Mouse (Mus musculus) hindbrain, embryonic 11.5 days (tissue): ENCODE measurements around the gene Krt88. TPM values are rescaled to one million over a fixed set of nuclear protein-coding genes. Genes with fewer than 3 reads are reported as not detected.

Experiments
- ATAC-seq: fragments of 200-750 bp; cut with Nextera tagmentation; 2 replicates; pipeline ENCODE4 v1.8.0; 2017; ENCODE audit warnings: mild to moderate bottlenecking, moderate TSS enrichment, moderate library complexity; ENCODE audit not compliant: low FRiP score
- DNase-seq: peaks from one replicate; pipeline ENCODE4 v3.0.0-alpha.2; 2015; ENCODE audit warnings: low spot score
- H3K27ac ChIP-seq: fragments of 300-500 bp; sonication (generic); 2 replicates; pipeline ENCODE4 v1.5.1; 2014; ENCODE audit warnings: mild to moderate bottlenecking, low read depth, low read length
- H3K27me3 ChIP-seq: fragments of 300-500 bp; sonication (generic); 2 replicates; pipeline ENCODE4 v1.6.1; 2014; ENCODE audit warnings: mild to moderate bottlenecking, low read length, moderate library complexity, mixed read lengths; ENCODE audit not compliant: control insufficient read depth, insufficient read depth
- H3K36me3 ChIP-seq: fragments of 300-500 bp; sonication (generic); 2 replicates; pipeline ENCODE4 v1.6.1; 2014; ENCODE audit warnings: mild to moderate bottlenecking, low read length, moderate library complexity, mixed read lengths; ENCODE audit not compliant: control insufficient read depth, insufficient read depth
- H3K4me1 ChIP-seq: fragments of 300-500 bp; sonication (generic); replicated peaks from 2 replicates; pipeline ENCODE4 v1.6.1; 2014; ENCODE audit warnings: low read length, mixed read lengths; ENCODE audit not compliant: control insufficient read depth, insufficient read depth
- H3K4me2 ChIP-seq: fragments of 300-500 bp; sonication (generic); replicated peaks from 2 replicates; pipeline ENCODE4 v1.6.1; 2014; ENCODE audit warnings: mild to moderate bottlenecking, low read depth, low read length
- H3K4me3 ChIP-seq: fragments of 300-500 bp; sonication (generic); 2 replicates; pipeline ENCODE4 v1.5.1; 2014; ENCODE audit warnings: low read depth, low read length
- H3K9ac ChIP-seq: fragments of 300-500 bp; sonication (generic); 2 replicates; pipeline ENCODE4 v1.6.1; 2014; ENCODE audit warnings: low read depth, low read length
- H3K9me3 ChIP-seq: fragments of 300-500 bp; sonication (generic); 2 replicates; pipeline ENCODE4 v1.6.1; 2016; ENCODE audit warnings: low read length; ENCODE audit not compliant: control insufficient read depth
- WGBS: fragments of 180-500 bp; shearing (Covaris S2); extraction: QIAGEN DNeasy Blood & Tissue Kit; methylation state at CpG from one replicate; pipeline ENCODE4 v1.1.7; 2014; 5-methylcytosine and 5-hydroxymethylcytosine counted together
- polyA plus RNA-seq: library from polyadenylated mRNA; unstranded; fragments of >200 nt; fragmentation: Nextera tagmentation; extraction: Ambion mirVana; gene quantifications from 2 replicates; pipeline ENCODE4 v1.2.1, GENCODE M21; 2014

Gene Krt88
- not detected in 2 replicates for polyA plus RNA-seq

GRCm38 (mm10) chr15:101447444-101447843 is at the start of gene Krt88:
TSS of gene Krt88 (plus strand) at chr15:101447744.
- no peaks in the 10 kb centered on the region for H3K27me3 ChIP-seq
- no peak within 1 kb of the TSS for H3K4me2 ChIP-seq
- no peaks in the 10 kb centered on the region for H3K9me3 ChIP-seq
- ATAC-seq (no peak), DNase-seq (no peak)
- H3K27ac ChIP-seq = no peak within 1 kb of the TSS
- H3K9ac ChIP-seq = no peak within 1 kb of the TSS
- H3K4me1 ChIP-seq = no peaks in the 10 kb centered on the region
- WGBS = 70% methylated on average over 2 of the region's 2 CpGs
- H3K4me3 ChIP-seq = no peak within 1 kb of the TSS
- no peaks in the 10 kb centered on the region for H3K36me3 ChIP-seq

- no peak for ATAC-seq
- H3K4me2 ChIP-seq = no peak overlapping the region
- H3K9me3 ChIP-seq = no peaks in the 10 kb centered on the region
- no peak overlapping the region for H3K9ac ChIP-seq
- no peaks in the 10 kb centered on the region for H3K27me3 ChIP-seq
- H3K4me1 ChIP-seq = no peaks in the 10 kb centered on the region
- no peak overlapping the region for H3K4me3 ChIP-seq
- DNase-seq = no peak
- WGBS = 84% methylated on average over 8 of the region's 8 CpGs
- no peaks in the 10 kb centered on the region for H3K36me3 ChIP-seq
- H3K27ac ChIP-seq = no peak overlapping the region
Measured at GRCm38 (mm10) chr15:101398269-101398668, 49.3 kb upstream of the Krt88 start.

GRCm38 (mm10) chr15:101410775-101411174 is 36.8 kb upstream of the Krt88 start, which contains the start of gene Krt7:
TSS of gene Krt7 (plus strand) at chr15:101411043.
- H3K27me3 ChIP-seq = peaks cover 12% of the 10 kb centered on the region
- H3K27ac ChIP-seq = no peak within 1 kb of the TSS
- DNase-seq (no peak), ATAC-seq (no peak)
- 52% methylated on average over 2 of the region's 2 CpGs for WGBS
- no peak within 1 kb of the TSS for H3K9ac ChIP-seq
- H3K4me2 ChIP-seq = no peak within 1 kb of the TSS
- no peaks in the 10 kb centered on the region for H3K4me1 ChIP-seq
- H3K4me3 ChIP-seq = no peak within 1 kb of the TSS
- H3K9me3 ChIP-seq = no peaks in the 10 kb centered on the region
- no peaks in the 10 kb centered on the region for H3K36me3 ChIP-seq

- 20% methylated on average over 31 of the region's 31 CpGs for WGBS
- no peaks in the 10 kb centered on the region for H3K36me3 ChIP-seq
- no peaks in the 10 kb centered on the region for H3K9me3 ChIP-seq
- peaks cover 12% of the 10 kb centered on the region for H3K27me3 ChIP-seq
- no peak overlapping the region for H3K4me3 ChIP-seq
- H3K4me1 ChIP-seq = no peaks in the 10 kb centered on the region
- H3K4me2 ChIP-seq = no peak overlapping the region
- H3K9ac ChIP-seq = no peak overlapping the region
- no peak for ATAC-seq
- H3K27ac ChIP-seq = no peak overlapping the region
- no peak for DNase-seq
Measured at GRCm38 (mm10) chr15:101412188-101412587, 35.4 kb upstream of the Krt88 start.

GRCm38 (mm10) chr15:101413916-101414635 is 33.5 kb upstream of the Krt88 start:
- Histone ChIP-seq H3K27ac (no peak overlapping the region), H3K4me2 (no peak overlapping the region), H3K4me3 (no peak overlapping the region), H3K9ac (no peak overlapping the region), H3K4me1 (no peaks in the 10 kb centered on the region), H3K36me3 (no peaks in the 10 kb centered on the region), H3K9me3 (no peaks in the 10 kb centered on the region), H3K27me3 (peaks cover 12% of the 10 kb centered on the region)
- 53% methylated on average over 7 of the region's 7 CpGs for WGBS
- DNase-seq (no peak), ATAC-seq (no peak)

GRCm38 (mm10) chr15:101414807-101415565 is 32.6 kb upstream of the Krt88 start:
- H3K36me3 ChIP-seq = no peaks in the 10 kb centered on the region
- no peak overlapping the region for H3K4me2 ChIP-seq
- no peaks in the 10 kb centered on the region for H3K4me1 ChIP-seq
- peaks cover 12% of the 10 kb centered on the region for H3K27me3 ChIP-seq
- H3K27ac ChIP-seq = no peak overlapping the region
- ATAC-seq (no peak), DNase-seq (no peak)
- H3K4me3 ChIP-seq = no peak overlapping the region
- WGBS = 49% methylated on average over 11 of the region's 11 CpGs
- H3K9ac ChIP-seq = no peak overlapping the region
- no peaks in the 10 kb centered on the region for H3K9me3 ChIP-seq

- no peak overlapping the region for H3K4me2 ChIP-seq
- no peak overlapping the region for H3K4me3 ChIP-seq
- no peak overlapping the region for H3K27ac ChIP-seq
- H3K36me3 ChIP-seq = no peaks in the 10 kb centered on the region
- no peak for ATAC-seq
- no peak overlapping the region for H3K9ac ChIP-seq
- no peaks in the 10 kb centered on the region; the same call in 1 of the 2 replicates for H3K27me3 ChIP-seq
- DNase-seq = no peak
- no peaks in the 10 kb centered on the region for H3K4me1 ChIP-seq
- no peaks in the 10 kb centered on the region for H3K9me3 ChIP-seq
- WGBS = 94% methylated on average over 4 of the region's 4 CpGs
Measured at GRCm38 (mm10) chr15:101418950-101419349, 28.6 kb upstream of the Krt88 start.

- DNase-seq = peak; percentile 36
- H3K4me1 ChIP-seq = no peaks in the 10 kb centered on the region
Measured at GRCm38 (mm10) chr15:101420903-101421302, 26.6 kb upstream of the Krt88 start.

More at GRCm38 (mm10) chr15:101420903-101421302, 26.6 kb upstream of the Krt88 start:
- ATAC-seq = no peak
- WGBS = 63% methylated on average over 6 of the region's 6 CpGs
- Histone ChIP-seq H3K4me3 (no peak overlapping the region), H3K27me3 (no peaks in the 10 kb centered on the region), H3K9ac (no peak overlapping the region), H3K4me2 (no peak overlapping the region), H3K36me3 (no peaks in the 10 kb centered on the region), H3K27ac (no peak overlapping the region), H3K9me3 (no peaks in the 10 kb centered on the region)
